Mouse (Mus musculus) G1E (cell line): ENCODE measurements at regions not wholly inside any gene's neighbourhood (a gene's known extent, or its start where the extent isn't known, plus 50 kb on each side); places are given as distances from the start of the nearest gene placed in this dataset.

Experiments used
- CTCF ChIP-seq: IDR thresholded peaks from 2 replicates; pipeline ENCODE4 v1.5.1; 2012; ENCODE audit warnings: low read depth, low read length, inconsistent platforms, mixed read lengths
- GATA1 ChIP-seq: IDR thresholded peaks from 2 replicates; pipeline ENCODE4 v1.6.1; 2012; ENCODE audit warnings: borderline replicate concordance, low read length, inconsistent platforms, mixed read lengths
- GATA2 ChIP-seq: IDR thresholded peaks from 2 replicates; pipeline ENCODE4 v1.6.1; 2012; ENCODE audit warnings: low read depth, low read length, inconsistent platforms, borderline replicate concordance
- POLR2AphosphoS5 ChIP-seq: IDR thresholded peaks from 2 replicates; pipeline ENCODE4 v1.6.1; 2012; ENCODE audit warnings: low read depth, low read length, inconsistent platforms; ENCODE audit not compliant: insufficient replicate concordance
- TAL1 ChIP-seq: conservative IDR thresholded peaks from 2 replicates; pipeline ENCODE4 v1.6.1; 2012; ENCODE audit warnings: low read depth, low read length, inconsistent platforms, mixed read lengths

- TF ChIP-seq CTCF (no peak), POLR2AphosphoS5 (no peak), GATA2 (no peak), TAL1 (no peak), GATA1 (no peak)
Observed at GRCm38 (mm10) chr5:133787491-133787890, 312.0 kb upstream of the Castor2 start.
